Mouse (Mus musculus): ENCODE measurements at regions not wholly inside any gene's neighbourhood (a gene's known extent, or its start where the extent isn't known, plus 50 kb on each side); places are given as distances from the start of the nearest gene placed in this dataset.

- in situ Hi-C loops (cut with MboI; ENCODE audit: unreplicated experiment in 2 of 2): no loop called here
These were observed 182.8 kb upstream of the Atp10a start for GRCm38 (mm10) chr7:58473150-58473549.

- in situ Hi-C loops (cut with MboI; ENCODE audit: unreplicated experiment in 2 of 2): no loop called here
These were observed 180.8 kb upstream of the Atp10a start for GRCm38 (mm10) chr7:58475139-58475538.

- in situ Hi-C loops (cut with MboI; ENCODE audit: unreplicated experiment in 2 of 2): no loop called here
These were observed 167.7 kb upstream of the Atp10a start for GRCm38 (mm10) chr7:58488250-58488649.
